Mouse (Mus musculus): ENCODE measurements around the gene Atp8a2.

DNA sequence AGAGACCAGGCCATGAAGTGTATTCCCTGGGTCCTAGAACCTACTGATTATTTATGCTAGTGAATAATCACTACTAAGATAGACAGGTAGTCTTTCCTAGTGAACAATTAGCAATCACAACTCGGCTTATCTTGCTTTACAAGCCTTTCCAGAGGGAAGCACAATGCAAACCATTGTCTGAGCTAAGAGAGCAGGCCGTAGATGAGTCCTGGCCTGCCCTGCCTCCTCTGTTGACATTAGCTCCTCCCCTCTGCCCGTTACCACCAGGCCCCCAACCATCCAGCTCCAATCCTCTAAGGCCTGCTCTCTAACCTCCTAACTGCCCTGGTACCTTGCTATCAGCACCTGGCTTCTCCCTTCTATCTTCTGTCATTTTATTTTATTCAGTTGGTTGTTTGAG lies 138.1 kb downstream of the Atp8a2 start:
- TF ChIP-seq GATA1 (IDR thresholded peaks at IDR 0.05; ENCODE audit: low read length) (no peak), TAL1 (IDR thresholded peaks at IDR 0.05; ENCODE audit: low read length) (no peak)
